Mouse (Mus musculus) adrenal gland (tissue): Measurements from ENCODE around the gene Gm21913.
"Not testable (repeated sequence)": the region's sequence is repeated elsewhere in the genome, so short reads cannot be mapped to it uniquely, and the experiment has no call there.

Source experiments
- intact Hi-C: fragments of 180-260 bp; cut with DNase I; formaldehyde crosslinking; loops from one replicate; pipeline ENCODE4 v1.15.1; 2025
- long read RNA-seq, 2 experiments: library from polyadenylated mRNA; unstranded; transcript quantifications; one replicate each; pipeline ENCODE4 v2.0.0; 2020; ENCODE audit warnings: borderline replicate concordance in 1 of 2; ENCODE audit not compliant: insufficient replicate concordance in 1 of 2

Gm21913 gene
- long read RNA-seq, experiment 1: 0 reads
- long read RNA-seq, experiment 2: 0 reads

GRCm38 (mm10) chrY:74623596-74623995, at the start of gene Gm21913:
Gm21913 (plus strand) TSS chrY:74623896.
- intact Hi-C loops: not testable (repeated sequence)
